ENCODE assay signal across 15 mouse cellular contexts in genomic region chr1:168457191-168457747, GRCm38 (mm10). TPM values are rescaled to one million over a fixed set of nuclear protein-coding genes. Genes with fewer than 3 reads are reported as not detected.
A peak's percentile ranks its signal among the peaks of the same experiment; 100 is the strongest.
DNase-seq lines count a peak whose midpoint lies in the region; ATAC-seq lines count a peak whose summit lies in the region.
"Had no signal": no experiment of that assay in that cellular context is flagged by ENCODE, and none has a peak within 500 bp of the region (broad histone marks: within the 10 kb centered on the region; RNA-seq: fewer than 3 reads in every experiment).

No protein-coding gene starts in this region.

- H3K4me3 ChIP-seq in heart, embryonic 11.5 days (ENCODE audit: low read depth, low read length), result no peak overlapping the region
- no peak overlapping the region for H3K4me3 ChIP-seq in midbrain, embryonic 15.5 days
- no peak overlapping the region for H3K4me3 ChIP-seq in midbrain, embryonic 13.5 days (replicated peaks)
- H3K4me3 ChIP-seq: erythroblast, embryonic 14.5 days; hindbrain, embryonic 13.5 days; kidney, embryonic 15.5 days; megakaryocyte, embryonic 14.5 days had no signal

- no peaks in the 10 kb centered on the region for H3K4me1 ChIP-seq in heart, embryonic 11.5 days (ENCODE audit: control insufficient read depth, insufficient read depth, low read length)
- peaks cover 9% of the 10 kb centered on the region for H3K4me1 ChIP-seq in midbrain, embryonic 15.5 days
- peaks cover 10% of the 10 kb centered on the region for H3K4me1 ChIP-seq in midbrain, embryonic 13.5 days (replicated peaks)
- H3K4me1 ChIP-seq: kidney, embryonic 15.5 days had no signal

- H3K9ac ChIP-seq in heart, embryonic 11.5 days (ENCODE audit: low read depth, low read length), result no peak overlapping the region
- H3K9ac ChIP-seq in midbrain, embryonic 15.5 days, result no peak overlapping the region
- no peak overlapping the region for H3K9ac ChIP-seq in midbrain, embryonic 13.5 days (replicated peaks)
- H3K9ac ChIP-seq: hindbrain, embryonic 13.5 days; kidney, embryonic 15.5 days had no signal

- no peaks in the 10 kb centered on the region for H3K27me3 ChIP-seq in heart, embryonic 11.5 days (ENCODE audit: control insufficient read depth, insufficient read depth, low read length)
- H3K27me3 ChIP-seq in midbrain, embryonic 15.5 days (replicated peaks), result no peaks in the 10 kb centered on the region
- no peaks in the 10 kb centered on the region for H3K27me3 ChIP-seq in midbrain, embryonic 13.5 days
- H3K27me3 ChIP-seq: hindbrain, embryonic 13.5 days; kidney, embryonic 15.5 days had no signal

- H3K4me2 ChIP-seq in heart, embryonic 11.5 days, result no peak overlapping the region
- H3K4me2 ChIP-seq in midbrain, embryonic 15.5 days, result no peak overlapping the region
- H3K4me2 ChIP-seq in midbrain, embryonic 13.5 days (replicated peaks), result no peak overlapping the region
- H3K4me2 ChIP-seq: hindbrain, embryonic 13.5 days; kidney, embryonic 15.5 days had no signal

- no peaks in the 10 kb centered on the region for H3K36me3 ChIP-seq in heart, embryonic 11.5 days (ENCODE audit: control insufficient read depth, insufficient read depth, low read length)
- H3K36me3 ChIP-seq in midbrain, embryonic 15.5 days (replicated peaks), result no peaks in the 10 kb centered on the region
- H3K36me3 ChIP-seq in midbrain, embryonic 13.5 days, result no peaks in the 10 kb centered on the region
- H3K36me3 ChIP-seq: hindbrain, embryonic 13.5 days; kidney, embryonic 15.5 days had no signal

- no peak for ATAC-seq in heart, embryonic 11.5 days (replicated peaks; ENCODE audit: insufficient number of reproducible peaks, low FRiP score, low TSS enrichment)
- no peak for ATAC-seq in midbrain, embryonic 15.5 days (replicated peaks)
- ATAC-seq in midbrain, embryonic 13.5 days, result no peak

- DNase-seq in adrenal gland, adult 2 months, result peak; percentile 14
- DNase-seq in adrenal gland, postnatal 25 days, result no peak
- peak; percentile 81 for DNase-seq in heart, adult 11 months
- peak; percentile 7 for DNase-seq in skeletal muscle tissue, adult 2 months (ENCODE audit: low read depth, low spot score)
- no peak for DNase-seq in c-Kit-positive CD71-positive TER-119-positive erythroid progenitor cells, embryonic 14.5 days (ENCODE audit: low spot score)
- DNase-seq: adrenal gland, postnatal 36 days; cerebellum, adult 11-12 months; thymus, adult 2 months had no signal

- 54% methylated on average over 7 of the region's 7 CpGs for WGBS in heart, embryonic 11.5 days (ENCODE audit: insufficient replicate concordance)
- WGBS in midbrain, embryonic 15.5 days, result 38% methylated on average over 7 of the region's 7 CpGs
- 38% methylated on average over 7 of the region's 7 CpGs for WGBS in midbrain, embryonic 13.5 days

- no peak overlapping the region for H3K27ac ChIP-seq in heart, embryonic 11.5 days (ENCODE audit: low read depth, low read length)
- 0 out of 2 replicates have a peak overlapping the region, but pooled peaks have one; percentile 21 for H3K27ac ChIP-seq in midbrain, embryonic 15.5 days
- no peak overlapping the region for H3K27ac ChIP-seq in midbrain, embryonic 13.5 days
- H3K27ac ChIP-seq: hindbrain, embryonic 13.5 days; kidney, embryonic 15.5 days had no signal

- H3K9me3 ChIP-seq in heart, embryonic 11.5 days (replicated peaks; ENCODE audit: control insufficient read depth, low read length), result no peaks in the 10 kb centered on the region
- H3K9me3 ChIP-seq in midbrain, embryonic 15.5 days, result no peaks in the 10 kb centered on the region
- no peaks in the 10 kb centered on the region for H3K9me3 ChIP-seq in midbrain, embryonic 13.5 days
- H3K9me3 ChIP-seq: hindbrain, embryonic 13.5 days; kidney, embryonic 15.5 days; megakaryocyte, embryonic 14.5 days had no signal

RNA-seq across cellular contexts. Expression of gene Pbx1, which starts 25.2 kb away (rescaled TPM):
- 100 to 1,000 TPM; 148 to 210 TPM for total RNA-seq in adrenal gland, adult 2 months (2021)
- 35.7 and 66.2 TPM in 2 replicates for polyA plus RNA-seq in adrenal gland, adult 2 months (2012; rRNA removed)
- total RNA-seq in adrenal gland, postnatal 25 days (2021), result 194 and 198 TPM in 2 replicates
- 25.0 and 33.5 TPM in 2 replicates for polyA plus RNA-seq in heart, embryonic 11.5 days (2014; fragmentation: Nextera tagmentation; extraction: Ambion mirVana)
- polyA plus RNA-seq in midbrain, embryonic 15.5 days (2015; fragmentation: Nextera tagmentation; extraction: Ambion mirVana), result 83.0 and 88.2 TPM in 2 replicates
- polyA plus RNA-seq in midbrain, embryonic 13.5 days (2015; fragmentation: Nextera tagmentation; extraction: Ambion mirVana), result 84.9 and 91.4 TPM in 2 replicates

Comparison
In these comparisons a context has a peak if more than half of its experiments do, and no peak if none do; other contexts are left out.
1. DNase-seq: peak in adrenal gland, adult 2 months (single experiment), heart, adult 11 months (single experiment) and skeletal muscle tissue, adult 2 months (single experiment); none in adrenal gland, postnatal 25 days (single experiment) and c-Kit-positive CD71-positive TER-119-positive erythroid progenitor cells, embryonic 14.5 days (single experiment).